Mouse (Mus musculus) forebrain, embryonic 12.5 days (tissue): Measurements from ENCODE around the gene Apbb2. TPM values are rescaled to one million over a fixed set of nuclear protein-coding genes. Genes with fewer than 3 reads are reported as not detected.

ENCODE experiments used
- ATAC-seq: fragments of 200-750 bp; cut with Nextera tagmentation; 2 replicates; pipeline ENCODE4 v1.8.0; 2017; ENCODE audit warnings: moderate TSS enrichment; ENCODE audit not compliant: low FRiP score
- H3K27ac ChIP-seq: fragments of 300-500 bp; sonication (generic); 2 replicates; pipeline ENCODE4 v1.5.1; 2016; ENCODE audit warnings: mild to moderate bottlenecking
- H3K27me3 ChIP-seq: fragments of 300-500 bp; sonication (generic); 2 replicates; pipeline ENCODE4 v1.6.1; 2016; ENCODE audit warnings: mild to moderate bottlenecking
- H3K36me3 ChIP-seq: fragments of 300-500 bp; sonication (generic); replicated peaks from 2 replicates; pipeline ENCODE4 v1.6.1; 2016; ENCODE audit warnings: mild to moderate bottlenecking
- H3K4me1 ChIP-seq: fragments of 300-500 bp; sonication (generic); 2 replicates; pipeline ENCODE4 v1.6.1; 2016
- H3K4me2 ChIP-seq: fragments of 300-500 bp; sonication (generic); 2 replicates; pipeline ENCODE4 v1.6.1; 2016; ENCODE audit warnings: mild to moderate bottlenecking, moderate library complexity
- H3K4me3 ChIP-seq: fragments of 300-500 bp; sonication (generic); replicated peaks from 2 replicates; pipeline ENCODE4 v1.5.1; 2016; ENCODE audit warnings: mild to moderate bottlenecking
- H3K9ac ChIP-seq: fragments of 300-500 bp; sonication (generic); 2 replicates; pipeline ENCODE4 v1.6.1; 2016; ENCODE audit warnings: mild to moderate bottlenecking
- H3K9me3 ChIP-seq: fragments of 300-500 bp; sonication (generic); 2 replicates; pipeline ENCODE4 v1.6.1; 2016
- WGBS: fragments of 180-500 bp; shearing (Covaris S2); methylation state at CpG from one replicate; pipeline ENCODE4 v1.1.7; 2016; 5-methylcytosine and 5-hydroxymethylcytosine counted together
- polyA plus RNA-seq: library from polyadenylated mRNA; unstranded; fragments of >200 nt; fragmentation: Nextera tagmentation; extraction: Ambion mirVana; gene quantifications from 2 replicates; pipeline ENCODE4 v1.2.1, GENCODE M21; 2016

The Apbb2 gene
- polyA plus RNA-seq, 1 experiment from 2014 or later = 53.4 TPM

DNA sequence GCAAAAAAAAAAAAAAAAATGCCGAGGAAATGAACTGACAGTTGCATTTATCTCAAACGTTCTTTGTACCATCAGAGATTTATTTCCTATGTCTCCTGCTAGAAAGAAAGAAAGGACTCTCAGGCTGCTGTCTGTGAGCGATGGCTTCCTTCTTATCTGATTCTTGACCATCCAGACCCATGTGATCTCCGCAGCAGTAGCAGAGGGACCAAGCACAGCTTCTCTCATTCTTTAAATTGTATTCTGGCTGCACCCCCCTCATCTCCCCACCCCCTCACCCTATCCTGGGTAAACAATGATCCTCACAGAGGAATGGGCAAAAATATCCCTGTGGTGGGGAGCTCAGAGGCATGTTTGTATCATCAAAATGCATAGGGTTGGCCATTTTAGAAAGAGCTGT lies 165.5 kb downstream of the Apbb2 start:
- Histone ChIP-seq H3K4me1 (0 out of 2 replicates have a peak, but pooled peaks cover 3% of the 10 kb centered on the region), H3K27ac (no peak overlapping the region), H3K9me3 (no peaks in the 10 kb centered on the region), H3K4me3 (no peak overlapping the region), H3K36me3 (peaks cover 8% of the 10 kb centered on the region), H3K4me2 (no peak overlapping the region), H3K9ac (no peak overlapping the region), H3K27me3 (no peaks in the 10 kb centered on the region)
- WGBS = 81% methylated on average over 4 of the region's 4 CpGs
- ATAC-seq = no peak

DNA sequence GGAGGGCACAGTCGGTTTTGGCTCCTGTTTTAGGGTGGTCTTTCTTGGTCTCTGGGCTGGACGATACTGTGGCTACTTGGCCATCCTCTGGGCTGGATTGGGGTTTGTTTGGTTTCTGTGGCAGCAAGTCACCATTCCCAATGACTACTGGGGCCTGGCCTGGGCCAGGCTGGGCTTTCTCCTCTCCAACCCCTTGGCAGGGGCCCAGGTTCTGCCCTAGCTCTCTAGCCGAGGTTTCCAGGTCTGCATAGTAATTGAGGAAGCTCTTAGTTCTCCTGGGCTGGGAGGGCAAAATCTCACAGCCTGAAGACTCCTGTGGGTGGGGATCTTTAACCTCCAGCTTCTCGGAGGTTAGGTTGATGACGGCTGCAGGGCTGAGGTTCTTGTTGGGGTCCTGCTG lies 167.0 kb downstream of the Apbb2 start:
- Histone ChIP-seq H3K9ac (no peak overlapping the region), H3K4me2 (no peak overlapping the region), H3K4me1 (0 out of 2 replicates have a peak, but pooled peaks cover 3% of the 10 kb centered on the region), H3K9me3 (no peaks in the 10 kb centered on the region), H3K36me3 (peaks cover 8% of the 10 kb centered on the region), H3K27me3 (no peaks in the 10 kb centered on the region), H3K4me3 (no peak overlapping the region), H3K27ac (no peak overlapping the region)
- ATAC-seq = no peak
- 91% methylated on average over 5 of the region's 5 CpGs for WGBS

DNA sequence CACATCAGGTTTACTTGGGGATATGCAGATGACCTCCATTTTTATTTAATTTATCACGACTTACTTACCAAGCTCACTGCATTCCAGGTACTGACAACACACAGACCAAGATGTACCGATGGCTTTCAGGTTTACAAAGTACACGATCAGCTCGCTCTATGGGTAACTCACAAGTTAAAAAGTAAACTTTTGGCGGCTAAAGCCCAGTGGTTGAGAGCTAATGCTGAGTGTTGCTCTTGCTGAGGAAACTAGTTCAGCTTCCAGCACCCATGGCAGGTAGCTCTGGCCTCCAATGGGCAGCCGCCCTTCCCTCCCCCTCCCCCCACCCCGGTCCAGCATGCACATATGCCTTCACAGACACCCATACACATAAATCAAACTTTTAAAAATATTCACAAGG lies 173.1 kb downstream of the Apbb2 start:
- Histone ChIP-seq H3K9ac (no peak overlapping the region), H3K27me3 (no peaks in the 10 kb centered on the region), H3K9me3 (no peaks in the 10 kb centered on the region), H3K27ac (no peak overlapping the region), H3K4me1 (no peaks in the 10 kb centered on the region; the same call in 1 of the 2 replicates), H3K4me3 (no peak overlapping the region), H3K36me3 (no peaks in the 10 kb centered on the region), H3K4me2 (no peak overlapping the region)
- WGBS = 93% methylated on average over 7 of the region's 7 CpGs
- ATAC-seq = no peak

DNA sequence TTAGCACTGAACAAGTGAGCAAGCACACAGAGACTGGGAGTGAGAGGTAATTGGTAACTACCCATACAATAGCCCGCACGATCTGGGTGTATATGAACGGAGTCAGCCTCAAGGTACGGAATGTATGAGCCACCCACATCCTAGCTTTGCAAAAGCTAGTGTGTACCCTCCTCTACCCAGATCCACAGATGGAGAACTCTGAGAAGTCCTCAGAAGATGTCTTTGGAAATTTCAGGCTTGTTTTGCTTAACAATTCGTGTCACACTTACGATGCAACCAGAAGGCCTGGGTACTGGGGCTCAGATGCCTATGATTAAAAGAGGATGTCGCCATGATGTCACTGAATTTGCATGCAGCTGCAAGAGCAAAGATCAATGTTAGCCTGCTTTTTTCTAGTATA lies 176.3 kb downstream of the Apbb2 start:
- no peaks in the 10 kb centered on the region; the same call in 1 of the 2 replicates for H3K4me1 ChIP-seq
- no peak overlapping the region for H3K4me2 ChIP-seq
- no peaks in the 10 kb centered on the region for H3K36me3 ChIP-seq
- H3K27me3 ChIP-seq = no peaks in the 10 kb centered on the region
- no peak for ATAC-seq
- WGBS = 88% methylated on average over 7 of the region's 7 CpGs
- no peak overlapping the region for H3K4me3 ChIP-seq
- H3K27ac ChIP-seq = no peak overlapping the region
- no peak overlapping the region for H3K9ac ChIP-seq
- no peaks in the 10 kb centered on the region for H3K9me3 ChIP-seq

DNA sequence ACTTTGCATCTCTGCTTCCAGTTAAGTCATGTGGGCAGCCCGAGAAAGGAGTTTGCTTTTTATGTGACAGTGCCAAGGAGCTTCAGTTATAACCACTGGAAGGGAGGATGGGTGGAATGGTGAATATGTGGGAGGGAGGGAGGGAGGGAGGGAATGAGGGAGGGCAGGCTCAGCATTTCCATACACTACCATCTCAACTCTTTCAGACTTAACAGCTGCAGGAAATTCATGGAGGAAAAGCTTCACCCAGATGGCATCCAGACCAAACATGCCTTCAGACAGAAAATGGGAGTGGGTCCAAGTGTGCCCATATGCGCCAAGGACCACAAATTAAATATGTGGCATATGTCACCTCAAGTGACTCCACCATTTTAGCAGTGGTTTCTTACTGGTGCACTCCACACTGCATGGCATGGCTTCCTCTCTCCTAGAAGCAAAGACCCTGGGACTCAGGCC lies 181.8 kb downstream of the Apbb2 start:
- H3K4me1 ChIP-seq = no peaks in the 10 kb centered on the region
- no peaks in the 10 kb centered on the region for H3K36me3 ChIP-seq
- ATAC-seq = no peak
- WGBS = 90% methylated on average over 2 of the region's 2 CpGs
- no peak overlapping the region for H3K9ac ChIP-seq
- H3K27me3 ChIP-seq = no peaks in the 10 kb centered on the region
- no peak overlapping the region for H3K27ac ChIP-seq
- no peaks in the 10 kb centered on the region for H3K9me3 ChIP-seq
- no peak overlapping the region for H3K4me2 ChIP-seq
- no peak overlapping the region for H3K4me3 ChIP-seq

DNA sequence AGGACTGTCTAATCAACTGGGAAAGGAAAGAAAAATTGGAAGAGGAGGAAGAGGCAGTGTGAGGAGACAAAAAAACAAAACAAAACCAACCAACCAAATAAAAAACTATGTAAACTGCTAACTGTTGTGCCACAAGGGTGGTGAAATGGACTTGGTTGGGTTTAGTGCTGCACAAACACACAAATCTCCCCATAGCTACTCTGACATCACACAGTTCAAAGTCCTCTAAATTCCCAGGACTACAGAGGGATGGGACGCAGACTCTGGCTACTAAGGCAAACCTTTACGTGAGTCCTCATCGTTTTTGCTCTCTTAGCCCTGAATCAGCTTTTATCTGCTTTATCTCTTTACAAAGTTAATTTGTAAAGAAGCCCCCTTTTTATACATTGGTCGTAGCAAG lies 183.4 kb downstream of the Apbb2 start:
- WGBS = 91% methylated on average over 4 of the region's 4 CpGs
- H3K9ac ChIP-seq = no peak overlapping the region

DNA sequence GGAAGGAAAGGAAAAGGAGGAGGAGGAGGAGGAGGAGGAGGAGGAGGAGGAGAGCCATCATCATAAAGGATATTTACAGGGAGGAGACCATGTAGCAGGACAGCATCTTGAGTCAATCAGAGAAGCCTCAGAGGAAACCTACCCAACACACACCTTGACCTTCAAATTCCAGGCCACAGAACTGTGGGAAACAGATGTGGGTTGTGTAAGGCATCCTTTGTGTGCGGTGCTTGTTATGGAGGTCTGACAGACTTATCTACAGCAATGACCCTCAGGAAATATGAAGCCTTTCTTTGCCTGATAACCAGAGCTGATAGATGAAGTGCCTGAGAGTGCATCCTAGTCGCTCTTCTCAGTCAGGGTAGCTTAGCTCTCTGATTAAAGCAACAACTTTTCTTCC lies 189.5 kb downstream of the Apbb2 start:
- Histone ChIP-seq H3K4me2 (no peak overlapping the region), H3K27ac (no peak overlapping the region), H3K9me3 (no peaks in the 10 kb centered on the region), H3K4me1 (peaks cover 3% of the 10 kb centered on the region; the same call in 1 of the 2 replicates), H3K27me3 (no peaks in the 10 kb centered on the region), H3K36me3 (no peaks in the 10 kb centered on the region), H3K4me3 (no peak overlapping the region), H3K9ac (no peak overlapping the region)
- WGBS = 83% methylated on average over 2 of the region's 2 CpGs
- no peak for ATAC-seq

More for the DNA sequence above, 183.4 kb downstream of the Apbb2 start:
- Histone ChIP-seq H3K4me1 (no peaks in the 10 kb centered on the region), H3K36me3 (no peaks in the 10 kb centered on the region), H3K9me3 (no peaks in the 10 kb centered on the region), H3K4me3 (no peak overlapping the region), H3K27ac (no peak overlapping the region), H3K4me2 (no peak overlapping the region), H3K27me3 (no peaks in the 10 kb centered on the region)
- no peak for ATAC-seq

DNA sequence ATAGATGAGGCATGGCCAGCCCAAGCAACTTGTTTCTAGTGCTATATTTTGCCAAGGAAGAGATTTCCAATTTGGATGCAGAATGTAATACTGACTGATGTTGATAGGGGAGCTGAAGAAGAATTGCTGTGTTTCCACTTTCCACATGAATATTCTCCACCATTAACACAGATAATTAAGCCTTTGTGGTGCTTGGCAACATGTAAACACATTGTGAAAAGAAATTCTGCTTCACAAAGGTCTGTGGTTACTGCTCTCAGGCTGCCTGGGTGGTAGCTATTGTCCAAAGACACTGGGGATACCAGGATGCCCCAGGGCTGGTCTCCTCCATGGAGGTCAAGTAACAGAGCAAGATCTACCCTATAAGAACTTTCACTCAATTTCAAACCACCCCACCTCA lies 190.5 kb downstream of the Apbb2 start:
- Histone ChIP-seq H3K27ac (no peak overlapping the region), H3K9me3 (no peaks in the 10 kb centered on the region), H3K9ac (no peak overlapping the region), H3K36me3 (no peaks in the 10 kb centered on the region), H3K4me2 (no peak overlapping the region), H3K27me3 (no peaks in the 10 kb centered on the region), H3K4me1 (peaks cover 3% of the 10 kb centered on the region; the same call in 1 of the 2 replicates), H3K4me3 (no peak overlapping the region)
- no peak for ATAC-seq

DNA sequence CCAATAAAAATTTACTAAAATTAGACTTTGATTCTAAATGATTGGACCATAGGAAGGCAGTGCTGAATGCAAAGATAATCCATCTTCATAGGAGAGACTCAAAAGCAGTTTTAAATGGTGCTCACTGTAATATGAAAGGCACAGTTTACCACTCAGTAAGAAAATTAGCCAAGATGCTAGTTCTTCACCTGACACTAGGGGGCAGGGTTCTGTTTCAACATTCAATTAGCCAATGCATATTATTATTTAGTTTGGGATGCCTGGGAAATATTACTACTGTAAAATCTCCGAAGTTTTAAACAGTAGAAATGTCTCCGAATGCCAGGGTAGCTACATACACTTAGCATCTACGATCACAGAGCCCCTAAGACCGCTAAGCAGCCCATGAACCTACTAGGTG lies 194.7 kb downstream of the Apbb2 start:
- no peak for ATAC-seq
- Histone ChIP-seq H3K9me3 (no peaks in the 10 kb centered on the region), H3K27ac (no peak overlapping the region), H3K4me2 (no peak overlapping the region), H3K4me1 (peaks cover 3% of the 10 kb centered on the region; the same call in 1 of the 2 replicates), H3K36me3 (no peaks in the 10 kb centered on the region), H3K4me3 (no peak overlapping the region), H3K27me3 (no peaks in the 10 kb centered on the region), H3K9ac (no peak overlapping the region)
- 73% methylated on average over 4 of the region's 4 CpGs for WGBS

DNA sequence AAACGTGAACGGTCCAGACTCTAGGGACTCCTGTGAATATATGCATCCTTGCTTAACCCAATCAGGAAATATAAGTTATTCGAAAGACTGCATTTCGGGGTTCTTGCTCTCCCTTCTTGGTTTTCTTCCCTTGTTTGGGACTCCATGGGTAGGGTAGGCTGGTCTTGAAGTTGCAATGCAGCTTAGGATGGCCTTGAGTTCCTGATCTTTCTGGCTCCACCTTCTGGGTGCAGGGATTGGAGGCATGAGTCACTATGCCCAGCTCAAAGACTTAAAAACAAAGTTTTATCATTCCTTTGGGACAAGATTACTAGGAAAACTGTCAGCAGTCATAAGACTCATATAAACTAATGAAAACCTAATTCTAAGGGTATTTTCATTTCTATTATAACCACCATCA lies 195.1 kb downstream of the Apbb2 start:
- no peak overlapping the region for H3K9ac ChIP-seq
- peaks cover 3% of the 10 kb centered on the region; the same call in 1 of the 2 replicates for H3K4me1 ChIP-seq
- 93% methylated on average over 4 of the region's 4 CpGs for WGBS
- no peak overlapping the region for H3K27ac ChIP-seq
- H3K27me3 ChIP-seq = no peaks in the 10 kb centered on the region
- H3K4me3 ChIP-seq = no peak overlapping the region
- H3K9me3 ChIP-seq = no peaks in the 10 kb centered on the region
- ATAC-seq = no peak
- H3K4me2 ChIP-seq = no peak overlapping the region
- no peaks in the 10 kb centered on the region for H3K36me3 ChIP-seq

DNA sequence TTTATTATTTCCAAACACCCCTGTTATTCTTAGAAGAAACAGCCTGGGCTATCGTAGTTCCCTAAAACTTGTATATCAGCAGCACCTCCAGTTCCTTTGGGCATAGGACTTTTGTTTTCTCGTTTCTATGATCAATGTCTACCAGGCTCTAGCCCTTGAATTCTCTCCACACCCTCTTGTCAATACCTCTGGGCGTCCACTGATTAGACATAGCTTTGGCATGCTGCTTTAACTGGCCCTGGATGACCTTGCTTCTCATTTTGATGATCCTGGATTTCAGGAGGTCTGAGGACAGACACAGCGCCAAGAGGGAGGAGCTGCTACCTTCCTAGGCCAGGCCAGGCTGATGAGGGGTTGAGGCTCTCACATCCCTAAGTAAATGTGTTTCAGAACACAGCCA lies 196.6 kb downstream of the Apbb2 start:
- Histone ChIP-seq H3K9me3 (no peaks in the 10 kb centered on the region), H3K36me3 (no peaks in the 10 kb centered on the region), H3K4me2 (no peak overlapping the region), H3K4me3 (no peak overlapping the region), H3K9ac (no peak overlapping the region), H3K4me1 (peaks cover 10% of the 10 kb centered on the region), H3K27me3 (no peaks in the 10 kb centered on the region), H3K27ac (no peak overlapping the region)
- ATAC-seq = no peak
- 87% methylated on average over 4 of the region's 4 CpGs for WGBS

DNA sequence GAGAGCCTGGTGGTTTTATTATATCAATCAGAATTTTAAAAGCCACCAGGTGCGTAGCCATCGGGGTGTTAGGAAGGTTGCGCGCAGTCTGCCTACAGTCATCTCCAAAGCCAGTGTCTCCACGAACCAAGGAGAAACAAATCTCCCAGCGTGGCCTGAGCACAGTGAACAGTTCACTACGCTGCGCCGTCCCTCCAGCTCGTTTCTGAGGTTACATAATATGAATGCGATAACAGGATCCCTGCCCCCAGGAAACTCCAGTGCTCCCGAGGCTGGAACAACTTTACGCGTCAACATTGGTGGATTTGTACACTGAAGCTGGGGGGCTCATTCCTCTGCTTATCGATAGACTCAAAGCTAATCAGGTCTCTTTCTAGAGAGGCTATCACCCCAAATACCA lies 197.4 kb downstream of the Apbb2 start:
- H3K27ac ChIP-seq = no peak overlapping the region

DNA sequence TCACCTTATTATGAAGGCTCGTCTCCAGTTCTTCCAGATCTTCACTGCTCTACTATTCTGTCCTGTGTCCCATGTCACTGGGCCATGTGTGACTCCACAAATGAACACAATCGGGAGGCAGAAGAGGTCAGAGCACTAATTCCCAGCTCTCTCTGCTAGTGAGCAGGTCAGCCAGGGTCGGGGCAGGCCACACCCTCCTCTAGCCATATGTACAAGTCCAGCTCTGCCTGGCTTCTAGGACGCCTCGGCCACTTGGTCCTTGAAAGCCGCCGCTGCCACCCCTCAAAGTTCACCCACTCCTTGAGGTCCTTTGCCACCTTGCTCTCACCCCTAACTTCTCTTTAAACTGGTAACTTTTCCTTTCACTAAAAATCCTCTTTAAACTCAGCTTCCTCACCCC lies 198.6 kb downstream of the Apbb2 start:
- H3K4me3 ChIP-seq = no peak overlapping the region
- no peak overlapping the region for H3K4me2 ChIP-seq
- peaks cover 21% of the 10 kb centered on the region for H3K4me1 ChIP-seq
- H3K27ac ChIP-seq = no peak overlapping the region
- no peak overlapping the region for H3K9ac ChIP-seq
- H3K36me3 ChIP-seq = no peaks in the 10 kb centered on the region
- 74% methylated on average over 7 of the region's 7 CpGs for WGBS
- no peaks in the 10 kb centered on the region for H3K9me3 ChIP-seq
- no peaks in the 10 kb centered on the region for H3K27me3 ChIP-seq
- ATAC-seq = no peak

More for the DNA sequence above, 197.4 kb downstream of the Apbb2 start:
- H3K9me3 ChIP-seq = no peaks in the 10 kb centered on the region
- H3K4me1 ChIP-seq = peaks cover 10% of the 10 kb centered on the region
- no peak overlapping the region for H3K4me3 ChIP-seq
- ATAC-seq = no peak
- H3K9ac ChIP-seq = no peak overlapping the region
- H3K27me3 ChIP-seq = no peaks in the 10 kb centered on the region
- WGBS = 89% methylated on average over 15 of the region's 15 CpGs
- no peaks in the 10 kb centered on the region for H3K36me3 ChIP-seq
- H3K4me2 ChIP-seq = no peak overlapping the region
